Mouse (Mus musculus) lung, postnatal 0 days (tissue): Measurements from ENCODE around the gene E130114P18Rik.

Experiments
- CTCF ChIP-seq: IDR thresholded peaks from 2 replicates; pipeline ENCODE4 v1.5.1; 2016; ENCODE audit warnings: antibody characterized with exemption, mild to moderate bottlenecking
- EP300 ChIP-seq: IDR thresholded peaks from 2 replicates; pipeline ENCODE4 v1.6.1; 2016; ENCODE audit warnings: antibody characterized with exemption, mild to moderate bottlenecking, control low read depth

DNA sequence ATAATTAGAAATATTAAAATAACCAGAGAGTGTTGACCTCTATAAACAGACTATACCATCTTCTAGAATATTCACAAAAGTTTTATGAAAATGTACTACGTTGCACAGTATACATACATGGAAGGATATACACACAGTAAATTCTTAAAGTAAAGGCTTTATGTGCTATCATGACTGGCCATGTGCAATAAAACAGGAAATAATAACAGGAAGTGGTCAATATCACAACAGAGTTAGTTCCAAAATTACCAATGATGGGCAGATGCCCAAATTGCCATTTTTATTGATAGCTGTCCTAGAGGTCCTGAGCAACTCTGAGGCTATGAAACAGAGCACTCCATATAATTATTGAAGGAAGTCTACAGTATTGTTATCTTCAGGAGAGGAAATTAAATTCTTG, 180.4 kb downstream of the E130114P18Rik start:
- no peak for TF ChIP-seq EP300
- TF ChIP-seq CTCF = no peak
